Mouse (Mus musculus): Measurements from ENCODE around the gene Arl6. TPM values are rescaled to one million over a fixed set of nuclear protein-coding genes. Genes with fewer than 3 reads are reported as not detected.

The Arl6 gene
- 10 to 100 TPM in 3 of 4 experiments, 1 to 10 TPM in 1; 9.2 to 14.2 (median 11.5) TPM for total RNA-seq (2022)

DNA sequence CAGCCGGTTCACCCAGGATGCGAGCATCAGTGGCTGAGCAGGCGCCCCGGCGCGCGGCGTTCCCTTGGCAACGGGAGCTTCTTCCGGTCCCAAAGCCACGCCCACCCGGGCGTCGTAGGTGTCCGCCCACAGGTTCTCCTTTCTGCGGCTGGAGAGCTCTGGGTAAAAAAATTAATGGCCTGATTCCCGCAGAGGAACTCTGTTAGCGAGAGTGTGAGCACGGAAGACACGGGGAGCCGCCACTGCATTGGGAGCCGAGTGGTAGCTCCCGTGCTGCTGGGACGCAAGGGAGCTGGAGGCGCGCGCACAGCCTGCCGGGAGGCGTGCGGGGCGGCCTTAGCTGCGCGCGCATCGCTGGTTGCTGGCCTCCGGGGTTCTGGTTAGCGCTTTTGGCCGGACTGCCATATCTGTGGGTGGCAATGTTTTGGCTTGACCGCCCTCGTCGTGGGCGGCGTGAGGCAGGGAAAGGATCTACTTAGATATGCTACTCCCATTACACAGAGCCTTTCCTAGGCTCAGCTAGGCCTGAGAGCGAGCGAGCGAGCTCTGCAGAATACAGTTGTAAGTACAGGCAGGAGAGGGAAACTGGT lies at the start of gene Arl6:
Gene Arl6, minus strand, starts transcription at position 290 of the 590 bp plus-strand sequence.
- DNase-seq: peak; percentile 88

DNA sequence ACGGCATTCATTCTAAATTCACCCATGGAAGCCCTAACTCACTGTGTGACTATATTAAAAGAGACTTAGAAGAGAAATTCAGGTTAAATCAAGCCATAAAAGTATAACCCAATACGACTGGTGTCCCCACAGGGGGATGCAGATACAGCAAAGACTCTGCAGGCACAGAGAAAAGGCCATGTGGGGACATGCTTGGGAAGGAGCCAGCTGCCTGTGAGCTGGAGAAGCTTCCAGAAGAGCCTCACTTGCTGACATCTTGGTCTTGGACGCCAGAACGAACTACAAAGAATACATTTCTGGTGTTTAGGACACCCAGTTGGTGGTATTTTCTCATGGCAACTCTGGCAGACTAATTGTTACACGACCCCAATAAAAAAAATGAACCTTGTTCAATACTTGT lies 45.9 kb upstream of the Arl6 start:
- no peak for DNase-seq

DNA sequence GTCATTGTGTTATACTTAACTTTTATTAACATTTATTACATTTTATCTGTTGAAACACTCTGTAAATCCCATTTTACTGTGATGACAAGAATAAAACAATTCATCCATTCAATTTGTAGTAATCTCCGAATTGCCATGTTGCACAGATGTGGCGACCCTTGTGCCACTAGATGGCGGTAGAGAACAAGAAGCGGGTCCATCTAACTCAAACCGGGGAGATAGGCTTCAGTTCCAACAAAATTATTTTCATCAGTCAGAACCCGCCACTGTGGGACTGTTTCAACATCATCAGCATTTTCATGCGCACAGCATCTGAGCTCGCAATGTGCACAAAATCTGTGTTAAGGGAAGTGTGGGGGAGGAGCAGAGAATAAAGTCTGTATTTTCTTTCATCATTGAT lies 44.2 kb upstream of the Arl6 start:
- DNase-seq: peak; percentile 15

DNA sequence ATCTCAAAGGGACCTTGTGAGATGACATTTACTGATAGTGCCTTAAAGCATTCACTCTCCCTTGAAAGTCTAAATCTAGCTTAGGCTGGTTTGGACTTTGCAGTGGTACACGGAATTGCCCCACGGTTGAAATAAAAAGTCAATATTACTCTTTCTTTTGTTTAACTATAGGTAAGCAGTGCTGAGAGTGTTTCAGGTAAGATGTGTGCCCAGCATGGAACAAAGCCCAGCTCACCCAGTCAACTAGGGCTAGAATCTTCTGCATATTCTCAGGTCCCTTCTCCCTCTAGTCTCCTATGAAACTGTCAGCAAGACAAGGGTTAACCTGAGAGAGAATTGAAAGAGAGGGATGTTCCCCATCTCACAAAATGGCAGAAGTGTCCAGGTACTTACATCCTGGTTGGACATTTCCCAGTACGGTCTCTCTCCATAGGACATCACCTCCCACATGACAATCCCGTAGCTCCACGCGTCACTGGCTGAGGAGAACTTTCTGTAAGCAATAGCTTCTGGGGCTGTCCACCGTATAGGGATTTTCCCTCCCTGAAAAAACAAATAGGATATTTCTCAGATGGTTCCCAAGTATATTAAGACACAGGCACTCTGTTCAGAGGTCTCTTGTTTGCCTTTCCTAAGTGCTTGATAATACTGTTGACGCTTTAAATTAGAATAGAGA lies 43.2 kb upstream of the Arl6 start:
- no peak for DNase-seq

DNA sequence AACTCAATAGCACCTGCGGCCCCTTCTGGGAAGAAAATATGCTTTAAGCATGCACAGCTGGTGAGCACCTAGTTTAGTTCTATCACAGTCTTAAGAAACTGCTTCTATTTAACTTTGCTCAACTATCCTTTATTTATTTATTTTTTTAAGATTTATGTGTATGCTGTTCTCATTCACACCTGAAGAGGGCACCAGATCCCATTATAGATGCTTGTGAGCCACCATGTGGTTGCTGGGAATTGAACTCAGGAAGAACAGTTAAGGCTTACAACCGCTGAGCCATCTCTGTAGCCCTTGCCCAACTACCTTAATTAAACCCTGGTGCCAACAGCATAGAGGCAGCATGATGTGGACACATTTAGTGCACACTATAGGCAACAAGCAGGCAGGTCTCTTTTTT lies 27.7 kb upstream of the Arl6 start:
- DNase-seq: no peak

DNA sequence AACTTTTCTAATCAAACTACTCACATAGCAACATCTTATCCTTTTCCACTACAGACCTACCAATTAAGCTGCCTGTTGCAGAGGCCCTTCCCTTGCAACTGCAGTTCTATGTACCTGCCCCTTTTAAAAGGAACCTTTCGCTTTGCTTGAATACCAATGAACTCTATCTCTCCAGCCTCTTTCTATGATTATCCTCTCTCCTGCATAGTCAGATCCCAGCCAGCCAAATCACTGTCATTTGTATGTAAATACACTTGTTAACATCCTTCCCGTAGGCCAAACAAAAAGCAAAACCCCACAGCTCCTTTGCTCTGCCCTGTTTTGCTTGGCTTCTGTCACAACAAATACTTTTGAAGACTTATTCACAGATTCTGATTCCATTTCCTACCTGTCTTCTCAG lies 4.6 kb upstream of the Arl6 start:
- no peak for DNase-seq

DNA sequence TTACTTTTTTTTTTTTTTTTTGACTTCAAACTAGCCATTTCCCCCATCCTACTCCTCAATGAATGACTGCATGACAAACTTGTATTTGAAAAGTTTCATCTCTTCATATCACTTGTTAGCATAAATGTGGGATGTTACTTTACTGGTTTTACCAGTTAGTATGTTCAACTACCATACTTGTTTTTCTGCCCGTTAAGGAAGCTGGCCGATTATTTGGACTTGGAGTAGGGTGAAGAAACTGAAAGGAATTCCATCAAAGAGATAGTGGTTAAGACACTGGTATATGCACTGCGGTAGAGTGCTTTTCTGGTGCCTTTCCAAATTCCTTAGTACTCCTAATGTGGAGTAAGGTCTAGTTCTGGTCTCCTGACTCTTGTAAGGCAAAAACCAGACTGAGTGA lies 794 bp upstream of the Arl6 start:
- no peak for DNase-seq

DNA sequence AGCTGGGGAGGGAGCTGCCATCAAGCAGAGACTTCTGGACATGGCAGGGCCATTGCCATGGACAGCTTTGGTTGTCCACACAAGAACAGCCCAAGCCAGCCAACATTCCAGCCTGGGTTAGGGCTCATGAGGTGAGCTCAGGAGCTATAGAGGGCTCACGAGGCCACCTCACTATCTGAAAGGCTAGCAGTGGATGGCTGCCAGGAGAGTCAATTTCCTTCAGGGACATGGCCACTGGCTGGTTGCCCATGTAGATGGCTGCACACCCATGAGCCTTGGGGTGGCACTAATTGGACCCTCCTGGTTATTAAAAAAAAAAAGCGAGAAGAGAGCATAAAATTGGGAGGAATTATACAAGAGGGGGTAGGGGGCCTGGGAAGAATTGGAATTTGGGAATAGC lies 4.6 kb downstream of the Arl6 start:
- no peak for DNase-seq

DNA sequence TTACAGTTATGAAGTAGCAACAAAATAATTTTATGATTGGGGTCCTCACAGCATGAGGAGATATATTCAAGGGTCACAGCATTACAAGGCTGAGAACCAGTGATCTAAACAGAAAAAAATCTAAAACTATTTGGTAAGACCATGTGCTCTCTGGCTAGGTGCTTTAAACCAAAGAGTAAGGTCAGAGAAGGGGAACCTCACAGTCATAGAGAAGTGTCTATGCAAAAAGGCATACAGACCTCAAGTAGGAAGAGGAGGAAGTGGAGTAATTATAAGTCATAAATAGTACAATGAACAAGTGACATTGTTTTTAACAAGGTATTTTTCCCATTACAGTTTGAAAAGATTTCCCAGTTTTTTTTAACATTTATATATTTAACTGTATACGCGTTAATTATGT lies 17.6 kb downstream of the Arl6 start:
- DNase-seq: no peak

DNA sequence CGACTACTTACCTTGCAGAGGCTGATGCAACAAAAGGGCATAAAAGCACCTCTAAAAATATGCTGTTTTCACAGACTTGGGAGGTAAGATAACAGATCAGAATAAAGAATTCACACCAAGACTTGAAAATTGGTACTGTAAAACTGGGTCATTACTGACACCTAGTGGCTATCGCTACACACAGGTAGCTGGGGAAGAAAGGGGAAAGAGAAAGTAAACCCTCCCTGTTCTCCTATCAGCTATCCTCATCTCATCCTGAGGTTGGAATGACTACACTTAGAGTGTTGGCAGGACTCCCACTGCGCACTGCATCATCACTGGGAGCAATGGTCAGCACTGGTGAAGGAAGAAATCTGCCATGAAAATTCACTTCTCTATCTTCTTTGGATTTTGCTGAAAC lies 22.0 kb downstream of the Arl6 start:
- DNase-seq: peak; percentile 22

DNA sequence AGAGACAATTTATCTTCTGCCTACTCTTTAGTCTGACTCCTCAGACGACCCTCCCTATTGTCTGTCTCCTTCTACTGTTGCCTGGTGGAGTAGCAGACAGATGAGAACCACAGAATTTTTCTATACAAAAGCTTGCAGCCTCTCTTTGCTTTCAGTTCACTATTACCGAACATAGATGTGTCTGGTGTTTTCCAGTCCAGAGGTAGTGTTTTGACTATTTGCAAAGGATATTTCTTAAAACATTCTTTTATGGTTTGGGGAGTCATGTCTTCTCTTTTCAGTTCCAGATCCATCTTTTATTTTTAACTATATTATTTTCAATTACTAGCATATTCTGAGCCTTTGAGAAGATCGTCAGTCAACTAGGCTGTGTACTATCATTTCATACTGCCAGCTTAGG lies 23.5 kb downstream of the Arl6 start:
- DNase-seq: no peak

DNA sequence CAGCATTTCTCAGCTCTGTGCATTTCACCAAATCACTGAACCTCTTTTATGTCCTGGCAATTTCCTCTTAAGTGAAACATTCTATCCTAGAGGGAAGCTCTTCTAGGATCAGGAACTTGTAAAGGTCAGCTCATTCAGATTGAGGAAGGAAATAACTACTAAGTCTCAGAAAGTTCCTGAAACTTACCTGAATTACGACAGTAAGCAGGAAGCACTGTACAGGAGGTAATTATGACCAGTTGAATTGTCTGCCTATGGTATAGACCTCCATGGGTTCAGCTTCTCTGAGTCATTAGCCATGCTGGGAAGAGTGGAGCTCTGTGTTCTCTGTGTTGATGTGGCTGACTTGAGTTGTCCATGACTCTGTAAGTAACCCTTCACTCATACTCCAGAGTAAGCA lies 28.4 kb downstream of the Arl6 start:
- no peak for DNase-seq

DNA sequence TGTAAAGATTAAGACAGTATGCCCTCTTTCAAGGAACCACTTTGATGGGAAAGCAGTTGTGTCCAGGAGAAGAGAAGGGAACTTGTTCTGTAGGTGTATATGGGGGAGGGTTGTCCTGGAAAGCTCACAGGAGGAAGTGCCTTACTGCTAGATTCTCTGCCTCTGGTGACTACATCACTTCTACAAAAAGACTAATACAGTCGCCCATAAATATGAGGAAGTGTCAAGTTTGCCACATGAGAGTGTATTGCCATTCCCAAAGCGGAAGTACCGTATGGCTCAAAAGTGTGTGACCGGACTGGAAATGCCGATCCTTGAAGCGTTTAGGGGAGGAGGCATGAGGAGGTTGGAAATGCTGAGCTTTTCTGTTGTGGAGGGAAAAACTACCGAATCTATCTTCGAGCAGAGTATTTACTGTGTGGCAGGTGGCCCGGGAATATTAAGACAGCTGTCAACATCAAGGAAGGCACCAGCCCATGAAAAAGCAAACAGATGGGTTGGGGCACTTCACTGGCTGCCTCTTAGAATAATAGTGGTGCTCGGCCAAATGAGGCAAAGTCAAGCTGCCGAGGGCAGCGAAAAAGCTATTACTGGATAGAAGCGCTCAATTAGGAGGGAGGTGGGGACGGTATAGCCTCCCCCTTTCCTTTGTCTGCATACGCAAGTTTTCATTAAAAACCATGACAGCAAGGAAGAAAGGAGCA lies 35.0 kb downstream of the Arl6 start:
- DNase-seq: no peak

DNA sequence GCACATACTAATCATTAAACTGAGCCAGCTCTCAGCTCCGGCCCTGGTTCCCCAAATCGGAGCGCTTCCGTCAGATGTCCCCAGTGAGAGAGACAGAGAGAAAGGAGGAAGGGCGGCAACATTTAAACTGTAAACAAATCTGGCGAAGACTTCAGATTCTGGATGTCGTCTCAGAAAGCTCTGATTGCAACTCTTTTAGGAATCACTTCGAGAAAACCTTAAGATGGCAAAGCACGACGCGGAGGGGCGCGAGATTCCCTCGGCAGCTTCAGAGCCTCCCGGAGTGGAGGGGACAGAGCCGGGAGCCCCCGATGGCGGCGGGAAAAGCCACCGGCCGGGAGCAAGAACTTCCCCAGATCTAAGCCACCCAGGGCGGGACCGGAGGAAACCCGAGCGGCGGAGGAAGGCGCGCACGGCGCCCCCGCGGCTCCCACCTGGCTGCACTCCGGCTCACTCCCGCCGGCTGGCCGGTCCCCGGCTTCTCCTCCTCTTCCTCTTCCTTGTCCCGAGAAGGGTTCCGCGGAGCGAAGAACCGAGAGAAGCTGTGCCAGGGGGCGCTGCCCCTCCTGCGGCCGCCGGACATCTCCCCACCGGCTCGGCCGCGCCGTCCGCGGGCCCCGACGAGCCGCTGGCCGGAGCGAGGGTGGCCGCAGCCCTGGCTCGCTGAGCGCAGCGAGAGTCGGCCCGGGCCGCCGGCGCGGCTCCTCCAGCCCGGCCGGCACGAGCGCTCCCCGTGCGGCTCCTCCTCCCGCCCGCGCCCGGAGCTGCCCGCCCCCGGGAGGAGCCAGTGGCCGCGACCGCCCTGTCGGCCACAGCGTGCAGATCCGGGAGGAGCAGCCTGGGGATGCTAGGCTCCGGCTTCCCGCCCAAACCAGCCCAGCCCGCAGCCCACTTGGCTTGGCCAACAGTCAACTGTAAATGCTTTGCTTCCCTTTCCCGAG lies 38.6 kb downstream of the Arl6 start, which contains the start of gene Crybg3:
Gene Crybg3, minus strand, starts transcription at position 669 of the 941 bp plus-strand sequence.
- DNase-seq: peak; percentile 76

DNA sequence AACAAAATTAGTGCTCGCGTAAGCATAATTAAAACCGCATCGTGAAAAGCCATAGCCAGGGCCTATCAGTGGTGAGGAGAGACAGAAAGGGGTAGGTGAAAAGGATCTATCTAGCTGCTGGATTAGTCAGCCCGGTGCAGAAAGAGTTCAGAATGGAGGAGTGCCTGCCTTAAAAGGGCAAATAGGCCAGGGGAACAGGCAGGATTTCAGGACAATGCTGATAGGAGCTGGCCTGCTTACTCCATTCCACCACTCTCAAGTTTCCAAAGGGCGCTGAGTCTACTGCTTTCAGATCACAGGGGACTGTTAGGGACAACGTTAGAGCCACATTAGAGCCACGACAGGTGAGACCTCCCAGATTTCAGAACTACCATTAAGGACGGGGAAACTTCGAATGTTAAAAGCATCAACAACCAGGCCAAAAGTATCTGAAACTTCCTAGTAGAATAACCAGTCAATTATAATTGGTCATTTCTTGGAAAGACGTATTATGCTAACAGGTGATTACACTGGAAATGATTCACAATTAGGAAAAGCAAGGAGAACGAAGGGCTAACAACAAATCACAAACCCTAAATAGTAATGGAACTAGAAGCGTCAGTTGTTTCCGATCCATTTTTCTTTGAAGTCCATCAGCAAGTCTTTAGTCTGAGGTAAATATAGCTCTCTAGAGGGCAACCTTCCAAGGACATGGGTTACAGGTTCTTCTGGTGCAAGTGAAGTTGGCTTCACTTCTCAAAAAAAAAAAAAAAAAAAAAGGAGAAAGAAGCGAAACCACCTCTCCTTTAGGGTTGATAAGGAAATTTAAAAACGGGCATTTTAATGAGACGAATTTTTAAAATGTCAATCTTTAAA lies 39.6 kb downstream of the Arl6 start:
- DNase-seq: peak; percentile 18

DNA sequence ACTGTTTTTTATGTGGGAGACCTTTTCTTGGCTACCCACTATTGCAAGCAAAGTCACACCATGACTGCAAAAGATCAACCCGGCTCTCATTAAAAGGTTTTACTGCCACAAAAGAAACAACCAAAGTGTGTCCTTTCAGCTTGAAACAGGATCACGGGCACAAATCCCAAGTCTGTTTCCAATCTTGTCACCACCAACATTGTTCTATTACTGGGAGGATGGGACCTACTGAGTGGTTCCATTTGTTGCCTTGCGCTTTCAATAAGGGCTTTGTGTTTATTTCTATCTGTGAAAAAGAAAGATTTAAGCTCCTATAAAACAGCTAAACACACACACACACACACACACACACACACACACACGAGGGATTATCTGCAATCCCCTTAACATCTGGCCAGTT lies 40.2 kb downstream of the Arl6 start:
- DNase-seq: no peak

DNA sequence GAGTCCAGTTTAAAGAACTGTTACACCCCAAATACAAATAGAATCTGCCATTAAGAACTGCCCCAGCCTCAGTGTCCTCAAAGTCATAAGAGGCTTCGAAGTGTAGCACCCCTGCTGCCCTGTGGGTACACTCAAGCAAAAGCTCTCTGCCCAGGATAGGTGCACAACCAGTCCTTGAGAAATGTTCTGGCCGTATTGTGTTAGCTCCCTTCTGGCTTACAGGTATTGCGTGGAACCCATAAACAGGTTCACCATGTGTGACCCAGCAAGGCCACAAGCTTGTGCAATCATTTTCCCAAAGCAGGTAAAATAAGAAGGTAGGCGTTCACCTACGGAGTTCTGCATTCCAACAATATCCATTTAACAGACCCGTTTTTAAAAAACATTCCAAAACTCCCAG lies 41.9 kb downstream of the Arl6 start:
- DNase-seq: no peak

DNA sequence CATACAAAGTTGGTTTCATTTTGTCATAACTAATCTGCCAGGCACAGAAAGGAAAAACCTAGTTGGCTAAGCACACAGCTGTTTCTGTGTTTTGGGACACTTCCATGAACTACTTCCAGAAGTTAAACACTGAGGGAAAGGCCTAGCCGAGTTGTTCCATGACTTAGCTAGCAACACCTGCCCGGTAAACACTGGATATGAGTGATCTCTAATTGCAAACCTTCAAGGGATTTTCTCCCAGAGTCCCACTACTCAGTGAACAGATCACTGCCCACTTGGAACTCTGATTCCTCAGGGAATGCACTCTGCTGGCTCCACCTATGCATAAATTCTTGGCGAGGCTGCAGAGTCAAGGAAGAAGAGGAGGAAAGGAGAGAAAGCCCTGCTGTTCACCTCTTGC lies 44.5 kb downstream of the Arl6 start:
- no peak for DNase-seq

DNA sequence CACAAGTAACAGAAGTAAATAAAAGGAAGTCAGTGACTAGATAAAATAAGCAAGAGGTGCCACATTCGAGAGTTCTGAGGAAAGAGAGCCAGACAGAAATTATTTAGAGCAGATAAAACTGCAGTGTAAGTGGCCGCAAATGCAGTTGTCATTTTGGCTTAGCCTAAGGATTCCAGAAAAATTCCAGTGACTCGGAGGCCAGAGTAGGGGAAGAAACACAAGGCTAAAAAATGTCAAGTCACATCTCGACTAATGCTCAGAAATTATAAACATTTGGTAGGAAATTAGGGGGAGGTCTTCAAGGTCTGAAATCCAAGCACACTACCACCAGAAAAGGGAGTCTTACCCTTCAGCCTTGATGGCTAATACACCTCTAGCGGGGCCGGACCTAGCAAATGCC lies 48.4 kb downstream of the Arl6 start:
- no peak for DNase-seq

DNA sequence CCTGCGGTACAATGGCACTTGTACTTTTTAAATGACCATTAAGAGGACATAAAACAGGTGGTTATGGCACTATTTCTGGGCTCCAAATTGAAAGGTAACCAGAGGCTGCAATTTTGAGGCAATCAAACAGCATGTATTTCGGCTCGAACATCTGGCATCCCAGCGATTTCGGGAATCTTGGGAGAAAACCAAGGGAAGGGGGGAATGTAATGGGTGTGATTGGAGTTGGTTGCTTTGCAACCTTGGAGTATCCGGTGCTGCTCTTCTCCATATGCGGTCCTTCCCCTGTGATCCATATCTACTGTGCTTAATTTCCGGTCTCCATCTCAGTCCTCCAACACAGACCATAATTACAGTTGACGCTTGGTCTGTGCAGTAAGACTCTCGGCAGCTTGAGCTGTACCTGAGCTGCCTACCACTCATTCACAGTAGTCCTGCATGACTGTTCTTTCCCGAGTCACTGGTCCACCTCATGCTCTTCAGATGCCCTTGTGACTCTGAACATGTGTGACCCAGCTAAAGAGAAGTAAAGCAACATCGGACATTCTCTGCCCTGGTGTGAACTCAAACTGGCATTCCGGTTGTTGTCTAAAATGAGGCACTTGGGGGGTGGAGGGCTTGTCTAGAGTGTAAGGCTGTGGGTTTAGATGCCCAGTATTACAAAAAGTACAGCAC lies 50.7 kb downstream of the Arl6 start:
- no peak for DNase-seq

DNA sequence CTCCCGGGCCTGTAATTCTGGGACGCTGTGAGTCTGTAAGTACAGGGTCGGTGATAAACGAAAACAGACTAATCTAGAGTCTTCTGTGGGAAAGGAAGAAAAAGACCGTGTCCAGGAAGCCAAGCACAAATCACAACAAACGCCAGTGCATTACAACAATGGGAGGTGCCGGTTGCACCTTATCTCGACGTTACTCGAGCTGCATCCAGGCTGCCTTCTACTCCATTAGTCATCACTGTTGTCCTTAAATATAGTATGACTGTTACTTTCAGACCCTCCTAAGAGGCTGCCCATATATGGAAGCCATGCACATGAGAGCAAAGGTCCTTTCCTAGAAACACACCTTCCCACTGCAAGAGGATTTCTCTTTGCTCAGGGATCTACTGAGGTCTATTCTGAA lies 51.4 kb downstream of the Arl6 start:
- no peak for DNase-seq

Measured in adrenal gland, adult 8-10 months (tissue).